Mouse (Mus musculus) adrenal gland, postnatal 4 days (tissue): ENCODE data around the gene Fibcd1. TPM values are rescaled to one million over a fixed set of nuclear protein-coding genes. Genes with fewer than 3 reads are reported as not detected.

Experiments
- DNase-seq, 2 experiments: peaks; one replicate each; pipeline ENCODE4 v3.0.0; 2021 to 2022; ENCODE audit warnings: low spot score in 2 of 2, mixed read lengths in 2 of 2
- total RNA-seq, 2 experiments: library from RNA; stranded (reverse); gene quantifications; 2 replicates each; pipeline ENCODE4 v1.2.3; 2021

Gene Fibcd1
- total RNA-seq, 2 experiments from 2014 or later, result 1.1 to 2.2 TPM

DNA sequence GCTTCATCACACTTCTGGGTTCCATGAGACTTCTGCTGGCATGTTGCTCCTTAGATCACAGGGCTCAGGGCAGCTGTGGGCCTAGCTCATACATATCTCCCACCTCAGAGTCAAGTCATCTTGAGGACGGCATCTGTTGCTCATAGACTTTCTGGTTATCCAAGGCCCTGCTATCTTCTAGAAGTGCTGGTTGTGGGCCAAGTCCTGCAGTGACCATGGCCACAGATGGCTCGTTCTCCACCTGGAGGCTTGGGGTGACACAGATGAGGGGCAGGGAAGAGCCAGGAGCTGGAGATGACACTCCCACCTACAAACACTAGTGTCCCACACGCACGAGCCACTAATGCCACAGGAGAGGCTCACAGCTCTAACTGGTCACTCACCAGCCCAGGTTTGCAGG, 32.2 kb downstream of the Fibcd1 start:
- no peak for DNase-seq

DNA sequence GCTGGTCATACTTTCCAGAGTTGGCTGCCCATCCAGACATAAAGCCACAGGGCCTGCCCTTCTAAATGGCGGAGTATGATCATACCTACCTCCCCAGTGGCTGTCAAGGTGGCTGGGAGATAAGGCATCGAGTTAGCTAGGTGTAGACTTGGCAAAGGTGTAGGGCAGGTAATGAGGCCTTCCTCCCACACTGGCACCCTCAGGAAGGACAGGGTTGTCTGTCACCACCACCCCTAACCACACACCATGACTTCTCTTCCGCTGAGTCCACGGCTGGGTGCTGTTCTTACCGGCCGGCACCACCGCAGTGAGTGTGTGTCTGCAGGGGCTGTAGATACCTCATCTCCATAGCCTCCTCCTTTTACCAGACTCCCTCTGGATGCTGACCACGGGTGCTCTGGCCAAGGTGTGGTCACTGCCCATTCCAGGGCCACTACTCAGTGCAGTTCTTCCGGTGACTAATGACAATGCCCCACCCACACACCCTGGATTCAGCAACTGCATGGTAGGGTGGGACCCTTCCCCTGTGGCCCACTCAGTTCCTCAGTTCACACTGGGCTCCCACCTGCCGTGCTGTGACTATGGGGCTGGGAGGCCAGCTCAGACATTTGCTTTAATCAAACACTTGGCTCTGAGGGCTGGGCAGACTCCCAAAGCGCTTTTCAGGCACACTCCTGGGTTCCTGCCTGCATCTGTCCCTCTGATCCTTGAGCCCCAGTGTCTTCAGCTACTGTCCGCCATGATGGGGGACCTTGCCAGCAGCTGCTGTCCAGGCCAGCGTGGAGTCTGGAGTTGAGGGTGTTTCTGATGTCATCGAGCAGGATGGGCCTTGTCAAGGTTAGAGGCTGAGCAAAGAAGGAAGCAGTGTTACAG, 34.5 kb downstream of the Fibcd1 start:
- DNase-seq, result no peak

DNA sequence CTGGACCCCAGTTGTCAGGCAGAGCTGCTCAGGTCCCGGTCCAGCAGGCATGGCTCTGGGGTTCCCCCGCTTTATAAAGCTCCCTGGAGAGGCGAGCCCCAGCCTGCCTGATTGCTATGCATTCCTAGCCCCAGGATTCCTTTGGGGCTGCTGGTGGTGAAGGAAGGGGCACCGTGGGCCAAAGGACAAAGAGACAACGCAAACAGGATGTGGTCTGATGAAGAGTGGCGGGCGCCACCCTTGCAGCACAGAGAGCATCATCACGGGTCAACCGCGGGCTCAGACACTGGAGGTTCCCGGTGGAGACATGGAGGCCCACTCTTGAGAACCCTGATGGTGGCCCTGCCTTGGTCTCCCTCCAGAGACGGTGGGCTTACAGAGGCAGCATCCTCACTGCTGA, 35.4 kb downstream of the Fibcd1 start, which contains the start of gene Qrfp:
Gene Qrfp, minus strand, starts transcription at position 137 of the 400 bp plus-strand sequence.
- no peak for DNase-seq

DNA sequence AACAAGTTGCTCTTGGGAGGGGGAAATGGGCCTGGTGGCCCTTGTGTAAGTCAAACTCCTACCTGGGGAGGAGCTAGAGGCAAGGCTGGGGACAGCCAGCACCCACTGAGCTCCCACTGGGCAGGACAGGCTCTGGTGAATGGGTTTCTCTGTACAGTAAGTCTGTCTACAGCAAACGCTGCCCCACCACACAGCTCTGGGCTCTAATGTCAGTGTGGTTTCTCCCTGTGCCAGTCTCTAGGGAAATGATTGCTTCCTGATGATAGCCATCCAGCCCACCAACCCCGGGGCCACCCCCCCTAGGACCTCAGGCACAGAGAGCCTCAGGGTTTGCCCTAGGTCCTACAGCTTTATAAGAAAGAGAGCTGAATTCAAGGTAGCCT, 36.5 kb downstream of the Fibcd1 start:
- DNase-seq, result no peak

DNA sequence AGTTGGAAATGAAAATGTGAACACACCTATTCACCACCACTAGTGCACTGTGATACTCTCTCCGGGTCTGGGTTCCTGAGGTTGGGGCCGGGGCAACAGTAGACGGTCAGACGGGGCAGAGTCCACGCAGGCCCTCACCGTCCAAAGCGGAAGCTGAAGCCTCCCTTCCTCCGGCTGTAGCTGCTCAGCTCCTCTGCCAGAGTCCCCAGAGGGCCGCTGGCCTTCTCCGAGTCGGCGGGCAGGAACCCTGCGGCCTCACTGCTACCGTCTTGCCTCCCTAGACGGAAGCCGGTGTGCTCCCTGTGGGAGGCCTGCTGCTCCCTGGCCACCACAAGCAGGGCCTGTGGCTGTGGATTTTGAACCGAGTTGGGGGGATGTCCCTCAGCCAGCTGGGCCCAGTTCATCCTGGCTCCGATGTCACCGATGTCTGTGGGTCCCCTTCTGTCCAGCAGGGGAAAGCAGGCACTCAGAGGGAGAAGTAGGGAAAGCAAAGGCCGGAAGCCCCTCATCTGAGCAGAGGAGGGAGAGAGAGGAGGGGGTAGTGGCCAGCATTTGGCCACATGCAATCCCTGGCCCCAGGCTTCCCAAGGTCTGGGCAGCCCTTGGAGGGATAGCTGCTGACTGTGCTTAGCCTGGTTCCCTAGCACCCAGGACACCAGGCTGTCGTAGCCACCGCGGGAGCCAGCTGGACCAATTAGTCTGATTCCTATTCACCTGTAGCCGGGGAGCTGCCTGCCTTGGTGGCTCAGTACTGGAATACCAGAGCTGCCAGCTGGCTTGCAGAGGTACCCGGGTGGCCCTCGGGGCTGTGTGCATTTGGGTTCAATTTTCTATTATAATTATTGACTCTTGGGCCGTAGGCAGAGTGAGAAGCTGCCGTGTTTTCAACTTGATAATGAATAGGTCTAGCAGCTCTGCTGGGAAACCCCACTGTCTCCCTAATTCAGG, 37.1 kb downstream of the Fibcd1 start:
- no peak for DNase-seq

DNA sequence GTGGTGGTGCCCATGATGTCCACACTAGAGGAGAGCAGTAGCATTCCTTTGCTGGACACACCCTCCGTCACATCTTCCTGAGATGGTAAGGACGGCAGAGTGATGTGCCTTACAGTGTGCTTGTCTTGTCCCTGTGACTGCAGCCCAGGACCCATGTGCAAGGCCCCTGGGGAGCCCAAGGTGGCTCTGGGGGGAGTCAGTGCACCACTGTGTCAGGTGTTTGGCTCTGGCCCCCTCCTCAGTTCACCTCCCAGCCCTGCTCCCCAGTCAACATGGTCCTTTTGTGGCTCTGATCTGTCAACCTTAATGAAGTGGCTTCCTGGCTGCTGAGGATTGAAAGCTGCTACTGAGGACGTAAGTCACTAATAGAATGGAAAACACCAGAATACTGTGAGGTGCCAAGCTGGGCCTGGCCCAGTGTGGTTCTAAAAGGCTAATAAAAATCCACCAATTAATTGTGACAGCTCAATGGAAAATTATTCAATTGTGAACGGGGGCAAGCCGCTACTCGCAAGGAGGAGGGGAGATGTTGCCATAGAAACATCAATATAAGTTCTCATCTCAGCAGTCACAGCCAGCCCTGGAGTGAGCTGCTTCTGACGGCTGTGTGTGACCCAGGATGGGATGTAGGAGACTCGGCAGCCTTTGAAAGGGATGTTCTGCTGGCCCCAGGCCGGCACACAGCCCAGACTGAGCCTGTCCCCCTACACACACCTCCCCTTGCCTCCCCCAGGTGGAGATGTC, 39.0 kb downstream of the Fibcd1 start:
- no peak for DNase-seq

DNA sequence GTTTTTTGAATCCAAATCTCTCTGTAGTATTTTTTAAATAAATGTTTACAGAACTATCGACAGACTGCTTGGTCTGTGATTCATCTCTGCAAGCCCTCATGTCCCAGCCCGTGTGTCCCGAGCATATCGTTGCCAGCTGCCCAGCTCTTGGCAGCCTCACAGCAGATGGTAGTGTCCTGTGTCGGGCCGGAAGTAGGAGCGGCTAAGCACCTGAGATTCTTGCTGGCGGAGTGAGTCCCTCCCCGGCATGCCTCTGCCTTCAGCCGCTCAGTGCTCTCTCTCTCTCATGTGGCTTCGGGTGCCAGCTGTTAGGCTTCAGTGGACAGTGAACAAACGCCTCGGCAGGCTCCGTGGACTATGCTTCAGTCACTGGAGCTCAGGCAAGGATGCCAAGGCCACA, 42.3 kb downstream of the Fibcd1 start:
- DNase-seq, result no peak

DNA sequence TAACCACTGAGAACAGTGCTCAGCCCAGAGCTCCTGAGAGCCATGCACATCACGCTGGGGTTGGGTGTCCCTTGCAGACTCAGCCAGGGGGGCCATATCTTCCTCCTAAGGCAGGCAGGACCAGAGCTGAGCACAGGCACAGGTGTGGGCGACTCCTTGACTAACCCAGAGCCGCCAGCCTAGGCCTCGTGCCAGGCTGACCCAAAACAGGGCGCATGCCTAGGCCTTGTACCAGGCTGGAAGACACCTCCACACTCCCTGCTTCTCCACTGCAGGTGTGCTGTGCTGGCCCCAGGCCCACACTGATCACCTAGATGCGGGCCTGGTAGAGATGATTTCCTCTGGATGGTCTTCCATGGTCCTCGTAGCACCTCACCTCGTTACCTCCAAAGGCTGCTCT, 43.0 kb downstream of the Fibcd1 start:
- no peak for DNase-seq

DNA sequence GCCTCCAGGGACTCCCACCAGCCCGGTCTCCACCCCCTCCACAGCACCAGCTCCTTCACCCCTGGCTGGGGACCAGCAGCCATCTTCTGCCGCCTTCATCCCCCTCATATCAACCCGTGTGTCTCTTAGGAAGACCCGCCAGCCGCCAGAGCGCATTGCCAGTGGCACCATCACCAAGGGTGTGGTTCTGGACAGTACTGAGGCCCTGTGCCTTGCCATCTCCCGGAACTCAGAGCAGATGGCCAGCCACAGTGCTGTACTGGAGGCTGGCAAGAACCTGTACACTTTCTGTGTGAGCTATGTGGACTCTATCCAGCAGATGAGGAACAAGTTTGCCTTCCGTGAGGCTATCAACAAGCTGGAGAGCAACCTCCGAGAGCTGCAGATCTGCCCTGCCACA, 44.4 kb downstream of the Fibcd1 start:
- no peak for DNase-seq

DNA sequence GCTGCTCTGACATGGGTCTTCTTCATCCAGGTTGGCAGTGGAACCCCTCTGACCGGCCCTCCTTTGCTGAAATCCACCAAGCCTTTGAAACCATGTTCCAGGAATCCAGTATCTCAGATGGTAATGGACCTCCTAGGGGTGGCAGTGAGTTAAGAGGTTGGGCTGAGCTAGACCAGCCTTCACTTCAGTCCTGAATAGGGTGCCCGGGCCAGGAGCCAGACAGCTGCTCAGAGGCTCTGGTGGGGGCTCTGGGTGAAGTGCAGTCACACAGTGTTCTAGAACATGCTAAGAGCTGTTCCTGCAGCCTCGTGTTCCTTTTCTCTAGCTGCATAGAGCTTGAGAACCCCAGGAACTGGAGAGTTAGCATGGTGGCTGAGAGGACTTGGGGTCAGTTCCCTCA, 48.9 kb downstream of the Fibcd1 start:
- DNase-seq, result no peak

DNA sequence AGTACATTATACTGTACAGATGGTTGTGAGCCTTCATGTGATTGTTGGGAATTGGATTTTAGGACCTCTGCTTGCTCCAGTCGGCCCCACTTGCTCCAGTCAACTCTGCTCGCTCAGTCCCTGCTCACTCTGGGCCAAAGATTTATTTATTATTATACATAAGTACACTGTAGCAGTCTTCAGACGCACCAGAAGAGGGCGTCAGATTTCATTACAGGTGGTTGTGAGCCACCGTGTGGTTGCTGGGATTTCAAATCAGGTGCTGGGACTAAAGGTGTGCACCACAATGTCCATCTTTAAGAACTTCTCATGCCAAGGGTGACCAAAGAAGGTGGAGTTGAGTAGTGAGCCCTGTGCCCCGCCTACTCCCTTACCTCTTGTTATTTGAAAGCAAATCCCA, 53.2 kb downstream of the Fibcd1 start:
- DNase-seq, result no peak

DNA sequence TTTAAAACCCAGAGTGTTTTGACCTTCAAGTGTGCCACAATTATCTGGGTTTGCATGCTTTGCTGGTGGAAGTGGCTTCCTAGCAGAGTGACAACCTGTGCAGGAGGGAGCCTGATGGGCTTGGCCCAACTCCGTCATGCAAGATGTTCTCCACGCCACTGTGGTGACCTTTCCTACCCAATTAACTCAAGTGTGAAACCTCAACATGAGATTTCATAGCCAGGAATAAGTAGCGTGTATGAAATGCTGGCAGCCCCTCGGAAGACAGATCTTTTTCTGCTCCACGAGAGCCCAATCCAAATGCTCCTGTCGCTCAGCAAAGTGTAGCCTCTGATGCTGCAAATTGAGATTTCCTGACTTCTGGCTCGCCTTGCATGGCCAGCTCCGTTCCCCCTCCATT, 54.5 kb downstream of the Fibcd1 start:
- DNase-seq, result no peak

DNA sequence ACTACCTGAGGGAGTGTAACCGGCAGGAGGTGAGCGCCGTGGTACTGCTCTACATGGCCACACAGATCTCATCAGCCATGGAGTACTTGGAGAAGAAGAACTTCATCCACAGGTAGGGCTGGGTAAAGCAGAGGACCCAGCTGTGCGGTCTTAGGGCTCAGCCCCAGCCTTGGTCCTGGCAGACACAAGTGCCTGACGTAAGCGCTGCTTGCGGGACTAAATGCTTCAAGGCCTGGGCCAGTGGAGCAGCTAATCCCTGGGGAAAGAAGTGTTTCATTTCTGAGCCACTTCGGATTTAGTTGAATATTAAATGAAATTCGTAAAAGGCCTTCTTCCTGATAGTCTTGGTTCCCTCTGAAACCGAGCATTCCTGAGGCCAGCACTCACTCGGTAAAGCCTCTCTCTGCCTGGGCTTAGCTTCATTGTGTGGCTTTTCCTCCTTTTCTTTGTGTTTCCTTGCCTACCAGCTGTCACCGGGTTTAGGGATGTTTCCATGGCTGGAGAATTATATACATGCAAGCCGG, 55.0 kb downstream of the Fibcd1 start:
- DNase-seq, result no peak

DNA sequence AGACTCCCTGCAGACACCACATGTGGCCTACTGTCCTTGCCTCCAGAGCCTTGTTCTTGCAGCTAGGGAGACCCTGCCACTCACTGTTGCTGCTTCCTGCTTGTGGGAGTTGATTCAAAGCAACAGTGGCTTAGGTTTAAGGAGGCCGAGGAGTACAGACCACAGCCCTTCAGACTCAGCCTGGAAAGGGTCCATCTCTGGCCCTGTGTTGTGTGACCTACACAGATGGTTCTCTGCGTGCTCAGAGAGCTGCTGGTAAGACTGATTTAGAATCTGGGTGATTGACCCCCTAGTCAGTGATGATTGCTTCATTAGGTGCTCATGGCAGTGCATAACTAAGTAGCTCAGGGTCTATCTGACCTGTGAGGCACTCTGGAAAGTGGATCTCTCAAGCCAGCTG, 56.6 kb downstream of the Fibcd1 start:
- no peak for DNase-seq

DNA sequence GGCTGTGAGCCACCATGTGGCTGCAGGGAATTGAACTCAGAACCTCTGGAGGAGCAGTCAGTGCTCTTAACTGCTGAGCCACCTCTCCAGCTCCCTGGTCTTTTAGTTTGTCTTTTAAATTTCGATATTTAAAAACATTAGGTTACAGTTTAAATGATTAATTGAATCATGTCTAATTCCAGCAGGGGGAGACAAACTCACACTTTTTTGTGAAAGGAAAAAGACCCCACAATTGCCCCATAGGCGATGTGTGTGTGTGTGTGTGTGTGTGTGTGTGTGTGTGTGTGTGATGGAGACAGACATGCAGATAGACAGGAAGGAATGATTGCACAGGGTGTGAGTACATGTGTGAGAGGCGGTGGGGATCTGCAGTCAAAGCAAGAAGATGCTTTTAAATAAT, 57.6 kb downstream of the Fibcd1 start:
- DNase-seq, result no peak

DNA sequence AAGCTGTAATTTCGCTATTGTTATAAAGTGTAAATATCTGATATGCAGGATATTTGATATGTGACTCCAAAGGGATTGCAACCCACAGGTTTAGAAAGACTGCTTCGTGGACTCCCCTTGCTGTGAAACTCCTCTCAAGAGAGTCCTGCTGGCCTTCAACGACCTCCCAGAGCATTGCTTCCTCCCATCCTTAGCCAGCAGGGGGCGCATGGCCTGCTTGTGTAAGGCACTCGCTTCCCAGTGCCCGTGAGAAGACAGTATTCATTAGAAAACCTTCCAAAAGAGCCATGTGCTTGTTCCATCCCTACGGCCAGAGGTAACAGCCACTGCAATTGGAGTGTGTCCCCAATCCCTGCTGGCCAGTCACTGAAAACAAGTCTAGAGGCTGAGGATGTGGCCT, 58.8 kb downstream of the Fibcd1 start:
- peak; percentile 35 to 55 for DNase-seq

DNA sequence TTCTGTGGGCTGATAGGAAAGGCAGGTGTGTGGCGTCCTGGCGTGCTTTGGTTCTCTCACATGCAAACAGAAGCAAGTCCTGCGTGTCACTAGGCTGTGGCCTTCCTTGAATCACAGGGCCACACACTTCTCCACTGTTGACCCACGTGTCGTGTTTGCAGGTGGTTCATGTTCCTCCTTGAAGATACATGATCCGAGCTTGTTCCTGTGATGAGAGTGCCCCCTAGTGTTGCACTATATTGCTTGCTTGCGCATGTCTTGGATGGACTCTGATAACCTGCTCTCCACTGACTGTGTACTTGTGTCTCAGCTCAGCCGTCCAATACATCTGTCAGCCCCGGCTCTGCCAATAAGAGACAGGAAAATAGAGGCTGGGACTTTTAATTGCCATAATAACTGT, 60.7 kb downstream of the Fibcd1 start:
- peak in 1 of 2 experiments; percentile 57 for DNase-seq

DNA sequence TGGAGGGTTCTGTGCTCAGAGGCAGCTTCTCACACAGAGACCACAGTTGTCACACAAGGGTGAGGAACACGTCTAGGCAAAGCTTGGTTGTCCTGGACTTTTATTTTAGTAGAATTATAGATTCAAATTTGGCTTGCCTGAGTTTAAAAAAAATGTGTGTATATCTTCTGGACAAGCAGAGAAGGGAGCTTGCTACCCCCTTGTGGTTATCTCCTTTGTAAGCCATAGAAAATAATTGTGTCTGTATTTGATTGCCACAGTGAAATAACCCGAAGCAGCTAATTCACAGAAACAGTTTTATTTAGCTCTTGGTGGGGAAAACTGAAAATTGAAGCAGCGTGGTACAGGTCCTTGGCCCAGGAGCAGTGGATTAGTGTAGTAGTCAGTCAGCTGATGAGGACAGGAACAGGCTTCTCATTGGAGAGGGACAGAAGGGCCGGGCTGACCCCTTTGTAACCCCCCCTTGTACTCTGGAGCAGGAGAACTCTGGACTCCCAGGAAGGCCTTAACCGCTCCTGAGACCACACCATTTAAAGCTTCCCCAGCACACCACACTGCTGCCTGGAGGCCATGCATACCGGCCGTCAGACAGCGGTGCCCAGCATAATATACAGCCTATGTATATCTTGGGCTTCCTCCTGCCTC, 62.7 kb downstream of the Fibcd1 start:
- DNase-seq, result no peak

DNA sequence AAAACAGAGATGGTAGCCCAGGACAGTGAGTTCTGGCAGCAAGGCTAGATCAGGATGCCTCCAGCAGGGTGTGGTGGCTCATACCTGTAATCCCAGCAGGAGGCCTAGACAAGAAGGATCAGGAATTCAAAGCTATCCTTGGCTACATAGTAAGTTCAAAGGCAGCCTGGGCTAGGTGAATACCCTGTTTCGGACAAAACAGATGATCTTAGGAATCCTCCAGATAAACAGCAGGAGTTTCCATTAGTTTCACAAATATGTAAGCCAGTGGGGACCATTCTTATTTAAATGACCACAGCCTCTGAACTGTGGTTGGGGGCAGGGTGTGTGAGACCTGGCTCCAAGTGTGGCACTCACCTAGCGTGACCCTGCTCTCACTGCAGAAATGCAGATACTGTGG, 66.5 kb downstream of the Fibcd1 start:
- DNase-seq, result no peak

DNA sequence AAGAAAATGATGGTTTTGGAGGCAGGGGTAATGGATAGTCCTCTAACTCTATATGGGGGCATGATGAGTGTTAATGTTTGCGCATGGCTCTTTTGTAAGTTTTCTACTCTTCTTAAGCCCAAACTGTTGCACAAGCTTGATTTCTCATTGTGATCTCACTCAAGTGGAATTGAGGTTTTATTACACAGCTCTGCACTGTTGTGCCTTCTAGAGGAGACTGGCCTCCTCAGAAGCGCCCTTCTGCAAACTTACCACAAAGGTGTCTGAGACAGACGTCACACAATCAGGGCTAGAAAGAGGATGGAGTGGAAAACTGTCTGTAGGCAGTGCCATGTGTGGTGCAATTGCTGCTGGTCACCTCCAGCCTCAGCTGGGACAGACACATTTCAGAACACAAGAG, 69.3 kb downstream of the Fibcd1 start:
- DNase-seq, result no peak
